Mouse (Mus musculus): ENCODE data around the gene Spef2.

Gene Spef2

DNA sequence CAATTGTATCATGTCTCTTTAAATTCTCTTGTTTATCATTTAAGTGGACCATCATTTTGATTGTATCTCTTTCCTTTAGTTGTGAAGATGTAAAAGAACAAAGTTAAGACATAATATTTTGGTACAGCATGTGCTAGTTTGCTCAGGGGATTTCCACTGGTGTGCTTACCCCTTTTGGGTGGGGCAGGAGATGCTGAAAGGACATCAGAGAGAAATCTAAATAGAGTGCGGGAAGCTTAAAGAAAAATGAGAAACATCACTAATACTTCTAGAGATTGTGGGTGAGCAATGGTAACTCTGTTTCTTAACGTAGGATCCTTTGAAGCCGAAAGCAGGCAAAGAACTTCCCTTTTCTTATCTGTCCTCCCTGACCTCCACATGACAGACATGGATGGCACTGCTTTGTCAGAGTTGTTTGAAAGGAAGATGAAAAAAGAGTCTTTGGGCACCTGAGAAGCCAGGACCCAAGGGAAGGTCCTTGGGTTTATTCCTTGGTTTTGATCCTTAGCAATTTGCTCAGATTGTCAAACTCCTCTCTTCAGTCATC is 215.2 kb downstream of the Spef2 start:
- no peak for DNase-seq

- no peak for DNase-seq
Measured at GRCm38 (mm10) chr15:9530076-9530475, 218.6 kb downstream of the Spef2 start, which contains the start of gene Il7r. Il7r (minus strand) TSS chr15:9530176.

GRCm38 (mm10) chr15:9529646-9530045 is 219.0 kb downstream of the Spef2 start:
- no peak for DNase-seq
